Mouse (Mus musculus) small intestine, adult 2 months (tissue): ENCODE results near the gene BC024978.

Experiments
- CTCF ChIP-seq: fragments of 200-500 bp; IDR thresholded peaks from 2 replicates; pipeline ENCODE4 v1.5.1; 2012; ENCODE audit warnings: low read depth, mild to moderate bottlenecking, control low read depth, inconsistent platforms, low read length, moderate library complexity, mixed read lengths; ENCODE audit not compliant: insufficient replicate concordance, insufficient read length; ENCODE audit errors: extremely low read depth
- POLR2A ChIP-seq: fragments of 200-500 bp; IDR thresholded peaks from 2 replicates; pipeline ENCODE4 v1.6.1; 2012; ENCODE audit warnings: low read depth, mild to moderate bottlenecking, control low read depth, inconsistent platforms, low read length, moderate library complexity

DNA sequence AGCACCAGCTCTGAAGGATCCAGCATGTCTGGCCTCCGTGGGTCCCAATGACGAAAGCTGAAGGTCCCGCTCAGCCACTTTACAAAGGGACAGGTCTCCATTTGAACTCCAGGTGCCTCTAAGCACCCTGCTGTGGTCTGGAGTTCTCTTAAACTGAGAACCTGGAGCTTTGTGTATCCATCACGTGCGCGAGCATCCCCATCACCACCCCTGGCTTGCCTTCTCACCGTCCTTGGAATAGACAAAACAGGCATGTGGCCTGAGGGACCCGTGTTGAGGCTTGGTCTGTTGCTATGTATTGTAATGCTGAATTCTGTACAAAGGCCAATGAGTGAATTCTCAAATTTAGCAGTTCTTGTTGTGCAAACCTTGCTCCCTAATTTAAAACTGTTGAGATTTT, 3.2 kb downstream of the BC024978 start:
- TF ChIP-seq POLR2A, result no peak
- no peak for TF ChIP-seq CTCF
